ENCODE assay signal across 8 mouse cellular contexts in the genomic region with DNA sequence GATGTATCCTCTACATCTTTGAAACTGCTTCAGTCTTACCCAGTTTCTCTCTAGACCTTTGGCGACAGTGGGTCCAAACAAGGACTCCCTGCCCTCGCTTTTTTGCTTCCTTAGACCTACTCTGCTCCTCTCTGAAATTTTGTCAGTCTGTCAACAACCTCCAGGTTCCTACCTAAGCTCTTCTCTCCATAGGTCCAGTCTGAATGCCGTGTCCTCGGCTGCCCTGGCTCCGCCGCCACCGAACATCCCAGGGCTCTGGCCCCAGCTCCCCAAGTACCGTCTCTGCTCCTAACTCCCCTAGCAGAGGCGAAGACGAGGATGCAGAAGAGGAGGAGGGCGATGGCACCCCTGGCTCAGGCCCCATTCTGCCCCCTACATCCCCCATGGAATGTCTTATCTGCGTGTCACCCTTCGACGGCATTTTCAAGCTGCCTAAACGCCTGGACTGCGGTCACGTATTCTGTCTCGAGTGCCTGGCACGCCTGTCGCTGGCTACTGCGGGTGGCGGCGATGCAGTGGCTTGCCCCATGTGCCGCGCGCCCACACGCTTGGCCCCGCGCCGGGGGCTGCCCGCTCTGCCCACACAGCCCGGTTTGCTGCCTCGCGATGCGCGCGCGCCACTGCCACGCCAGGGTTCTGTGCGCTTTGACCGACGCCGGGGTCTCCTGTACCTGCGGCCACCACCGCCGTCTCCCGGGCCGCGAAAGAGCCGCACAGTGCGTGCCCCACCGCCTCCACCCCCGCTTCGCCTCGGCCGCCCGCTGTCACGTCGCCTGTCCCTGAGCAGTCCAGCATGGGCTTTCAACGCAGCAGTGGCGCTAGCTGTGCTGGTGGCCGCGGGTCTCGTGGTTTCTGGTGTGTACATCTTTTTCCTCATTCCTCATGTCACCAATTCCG. TPM values are rescaled to one million over a fixed set of nuclear protein-coding genes. Genes with fewer than 3 reads are reported as not detected.
DNase-seq lines count a peak whose midpoint lies in the region; ATAC-seq lines count a peak whose summit lies in the region.

No protein-coding gene starts in this region.

- peak overlapping the region; percentile 40 for H3K4me3 ChIP-seq in kidney, embryonic 16.5 days (ENCODE audit: low read length)
- peak overlapping the region; percentile 44 for H3K4me3 ChIP-seq in forebrain, embryonic 10.5 days
- peak overlapping the region; percentile 21 for H3K4me3 ChIP-seq in intestine, embryonic 14.5 days (ENCODE audit: low read depth, low read length)
- H3K4me3 ChIP-seq in lung, embryonic 15.5 days: peak overlapping the region; percentile 36

- peak overlapping the region; percentile 71 for H3K4me2 ChIP-seq in kidney, embryonic 16.5 days (replicated peaks; ENCODE audit: low read depth, low read length)
- peak overlapping the region; percentile 45 for H3K4me2 ChIP-seq in intestine, embryonic 14.5 days (ENCODE audit: low read length)
- H3K4me2 ChIP-seq in lung, embryonic 15.5 days: peak overlapping the region; percentile 84

- ATAC-seq in kidney, embryonic 16.5 days (ENCODE audit: low FRiP score, low TSS enrichment): peak; percentile 71; the same call in 1 of the 2 replicates
- ATAC-seq in intestine, embryonic 14.5 days (replicated peaks; ENCODE audit: low FRiP score, low TSS enrichment, low read depth): peak; percentile 30
- ATAC-seq in lung, embryonic 15.5 days (ENCODE audit: borderline replicate concordance, extremely low read depth, low FRiP score, low TSS enrichment): peak; percentile 62

- no peak for DNase-seq in kidney, adult 9 months
- peak; percentile 51 to 56 for DNase-seq in adrenal gland, postnatal 36 days
- DNase-seq in forebrain, embryonic 10.5 days (ENCODE audit: extremely low spot score, low spot score): peak; percentile 45
- DNase-seq in intestine, embryonic 14.5 days (ENCODE audit: low spot score): peak; percentile 71
- DNase-seq in retina, postnatal 1 day: peak; percentile 22
- DNase-seq in ovary, postnatal 10 days (ENCODE audit: low spot score): no peak

- peaks cover 19% of the 10 kb centered on the region for H3K4me1 ChIP-seq in kidney, embryonic 16.5 days (ENCODE audit: insufficient read depth, low read length)
- H3K4me1 ChIP-seq in forebrain, embryonic 10.5 days: peaks cover 30% of the 10 kb centered on the region
- H3K4me1 ChIP-seq in intestine, embryonic 14.5 days (replicated peaks; ENCODE audit: control insufficient read depth, insufficient read depth, low read length): peaks cover 15% of the 10 kb centered on the region; the same call in 1 of the 2 replicates
- H3K4me1 ChIP-seq in lung, embryonic 15.5 days: peaks cover 33% of the 10 kb centered on the region

- no peak overlapping the region for H3K27ac ChIP-seq in kidney, embryonic 16.5 days (ENCODE audit: low read length)
- H3K27ac ChIP-seq in forebrain, embryonic 10.5 days: peak overlapping the region; percentile 44; the same call in 1 of the 2 replicates
- H3K27ac ChIP-seq in intestine, embryonic 14.5 days (ENCODE audit: low read depth): no peak overlapping the region
- no peak overlapping the region for H3K27ac ChIP-seq in lung, embryonic 15.5 days

- peak overlapping the region; percentile 61 for H3K9ac ChIP-seq in kidney, embryonic 16.5 days (replicated peaks; ENCODE audit: low read length)
- peak overlapping the region; percentile 41 for H3K9ac ChIP-seq in intestine, embryonic 14.5 days (ENCODE audit: low read length)
- peak overlapping the region; percentile 39 for H3K9ac ChIP-seq in lung, embryonic 15.5 days

- no peaks in the 10 kb centered on the region for H3K27me3 ChIP-seq in kidney, embryonic 16.5 days (ENCODE audit: insufficient read depth, low read length)
- peaks cover 43% of the 10 kb centered on the region for H3K27me3 ChIP-seq in forebrain, embryonic 10.5 days (ENCODE audit: poor library complexity, severe bottlenecking)
- H3K27me3 ChIP-seq in intestine, embryonic 14.5 days (replicated peaks; ENCODE audit: control insufficient read depth, insufficient read depth, low read length): peaks cover 14% of the 10 kb centered on the region
- H3K27me3 ChIP-seq in lung, embryonic 15.5 days: no peaks in the 10 kb centered on the region

- 3% methylated on average over 65 of the region's 65 CpGs for WGBS in kidney, embryonic 16.5 days
- 3% methylated on average over 65 of the region's 65 CpGs for WGBS in forebrain, embryonic 10.5 days
- WGBS in intestine, embryonic 14.5 days: 4% methylated on average over 61 of the region's 65 CpGs
- 3% methylated on average over 58 of the region's 65 CpGs for WGBS in lung, embryonic 15.5 days

- peaks cover 40% of the 10 kb centered on the region for H3K36me3 ChIP-seq in kidney, embryonic 16.5 days (ENCODE audit: insufficient read depth, low read length)
- peaks cover 62% of the 10 kb centered on the region for H3K36me3 ChIP-seq in forebrain, embryonic 10.5 days (replicated peaks)
- H3K36me3 ChIP-seq in intestine, embryonic 14.5 days (ENCODE audit: control insufficient read depth, insufficient read depth, low read length): peaks cover 41% of the 10 kb centered on the region
- H3K36me3 ChIP-seq in lung, embryonic 15.5 days: peaks cover 38% of the 10 kb centered on the region

- H3K9me3 ChIP-seq in kidney, embryonic 16.5 days (ENCODE audit: low read length): no peaks in the 10 kb centered on the region
- H3K9me3 ChIP-seq in forebrain, embryonic 10.5 days: no peaks in the 10 kb centered on the region
- no peaks in the 10 kb centered on the region for H3K9me3 ChIP-seq in intestine, embryonic 14.5 days (ENCODE audit: control insufficient read depth, low read length)
- H3K9me3 ChIP-seq in lung, embryonic 15.5 days: no peaks in the 10 kb centered on the region

RNA-seq across cellular contexts. Expression of a gene that starts 0.7 kb away (rescaled TPM):
- 0.46 and 0.60 TPM in 2 replicates for polyA plus RNA-seq in kidney, embryonic 16.5 days (2015; fragmentation: Nextera tagmentation; extraction: Ambion mirVana)
- total RNA-seq in adrenal gland, postnatal 36 days (2021): under 1 TPM; 0.20 to 0.63 TPM
- 0.55 and 1.0 TPM in 2 replicates for polyA plus RNA-seq in forebrain, embryonic 10.5 days (2016; fragmentation: Nextera tagmentation; extraction: Ambion mirVana)
- polyA plus RNA-seq in intestine, embryonic 14.5 days (2014; fragmentation: Nextera tagmentation; extraction: Ambion mirVana): 0.45 and 0.63 TPM in 2 replicates
- 0.98 and 1.3 TPM in 2 replicates for polyA plus RNA-seq in lung, embryonic 15.5 days (2015; fragmentation: Nextera tagmentation; extraction: Ambion mirVana)

RNA-seq across cellular contexts. Expression of a gene that starts 5.9 kb away (rescaled TPM):
- polyA plus RNA-seq in kidney, embryonic 16.5 days (2015; fragmentation: Nextera tagmentation; extraction: Ambion mirVana): 983 and 1,044 TPM in 2 replicates
- total RNA-seq in adrenal gland, postnatal 36 days (2021): 100 to 1,000 TPM; 919 to 976 TPM
- polyA plus RNA-seq in forebrain, embryonic 10.5 days (2016; fragmentation: Nextera tagmentation; extraction: Ambion mirVana): 1,023 and 1,050 TPM in 2 replicates
- polyA plus RNA-seq in intestine, embryonic 14.5 days (2014; fragmentation: Nextera tagmentation; extraction: Ambion mirVana): 1,510 and 1,578 TPM in 2 replicates
- 1,008 and 1,109 TPM in 2 replicates for polyA plus RNA-seq in lung, embryonic 15.5 days (2015; fragmentation: Nextera tagmentation; extraction: Ambion mirVana)

RNA-seq across cellular contexts. Expression of a gene that starts 30.3 kb away (rescaled TPM):
- polyA plus RNA-seq in kidney, embryonic 16.5 days (2015; fragmentation: Nextera tagmentation; extraction: Ambion mirVana): 20.4 and 22.0 TPM in 2 replicates
- total RNA-seq in adrenal gland, postnatal 36 days (2021): 10 to 100 TPM; 10.7 to 13.6 TPM
- polyA plus RNA-seq in forebrain, embryonic 10.5 days (2016; fragmentation: Nextera tagmentation; extraction: Ambion mirVana): 18.5 and 19.8 TPM in 2 replicates
- 17.4 and 21.6 TPM in 2 replicates for polyA plus RNA-seq in intestine, embryonic 14.5 days (2014; fragmentation: Nextera tagmentation; extraction: Ambion mirVana)
- polyA plus RNA-seq in lung, embryonic 15.5 days (2015; fragmentation: Nextera tagmentation; extraction: Ambion mirVana): 16.1 and 17.1 TPM in 2 replicates

RNA-seq across cellular contexts. Expression of a gene that starts 37.7 kb away (rescaled TPM):
- 10.4 and 12.1 TPM in 2 replicates for polyA plus RNA-seq in kidney, embryonic 16.5 days (2015; fragmentation: Nextera tagmentation; extraction: Ambion mirVana)
- 1 to 10 TPM; 9.3 to 9.5 TPM for total RNA-seq in adrenal gland, postnatal 36 days (2021)
- 10.5 and 11.1 TPM in 2 replicates for polyA plus RNA-seq in forebrain, embryonic 10.5 days (2016; fragmentation: Nextera tagmentation; extraction: Ambion mirVana)
- polyA plus RNA-seq in intestine, embryonic 14.5 days (2014; fragmentation: Nextera tagmentation; extraction: Ambion mirVana): 7.4 and 8.3 TPM in 2 replicates
- polyA plus RNA-seq in lung, embryonic 15.5 days (2015; fragmentation: Nextera tagmentation; extraction: Ambion mirVana): 10.9 and 11.0 TPM in 2 replicates

RNA-seq across cellular contexts. Expression of a gene that starts 47.0 kb away (rescaled TPM):
- polyA plus RNA-seq in kidney, embryonic 16.5 days (2015; fragmentation: Nextera tagmentation; extraction: Ambion mirVana): 4.2 and 5.0 TPM in 2 replicates
- 1 to 10 TPM; 3.2 to 3.4 TPM for total RNA-seq in adrenal gland, postnatal 36 days (2021)
- polyA plus RNA-seq in forebrain, embryonic 10.5 days (2016; fragmentation: Nextera tagmentation; extraction: Ambion mirVana): 4.4 and 5.1 TPM in 2 replicates
- polyA plus RNA-seq in intestine, embryonic 14.5 days (2014; fragmentation: Nextera tagmentation; extraction: Ambion mirVana): 4.4 and 4.8 TPM in 2 replicates
- 4.9 and 5.2 TPM in 2 replicates for polyA plus RNA-seq in lung, embryonic 15.5 days (2015; fragmentation: Nextera tagmentation; extraction: Ambion mirVana)

Comparison
In these comparisons a context has a peak if more than half of its experiments do, and no peak if none do; other contexts are left out.
1. DNase-seq: peak in adrenal gland, postnatal 36 days (2 of 2), forebrain, embryonic 10.5 days (single experiment), intestine, embryonic 14.5 days (single experiment) and retina, postnatal 1 day (single experiment); none in kidney, adult 9 months (single experiment) and ovary, postnatal 10 days (single experiment).
2. Peak in every context shown above with its lines, with median percentiles within 50 percentile points of each other: ATAC-seq, H3K4me2 ChIP-seq, H3K4me3 ChIP-seq and H3K9ac ChIP-seq.